Mouse (Mus musculus) brown adipose tissue, adult 24 weeks (tissue): ENCODE measurements around the gene Cfap100. TPM values are rescaled to one million over a fixed set of nuclear protein-coding genes. Genes with fewer than 3 reads are reported as not detected.

Experiments
- H3K27ac ChIP-seq: fragments of 200-500 bp; replicated peaks from 2 replicates; pipeline ENCODE4 v1.5.1; 2012; ENCODE audit warnings: low read depth, mild to moderate bottlenecking, low read length
- H3K4me1 ChIP-seq: fragments of 200-500 bp; 2 replicates; pipeline ENCODE4 v1.6.1; 2012; ENCODE audit warnings: low read length, mixed read lengths; ENCODE audit not compliant: control insufficient read depth, insufficient read depth, insufficient read length
- H3K4me3 ChIP-seq: fragments of 200-500 bp; 2 replicates; pipeline ENCODE4 v1.5.1; 2012; ENCODE audit warnings: low read depth, mild to moderate bottlenecking, low read length, moderate library complexity; ENCODE audit not compliant: insufficient read depth
- polyA plus RNA-seq: library from polyadenylated mRNA; stranded (reverse); fragments of >200 nt; gene quantifications from 2 replicates; pipeline ENCODE4 v1.2.4, GENCODE M21; 2012; ENCODE audit not compliant: missing spikeins, insufficient read depth, insufficient read length

The Cfap100 gene
- 1.6 TPM in 1 of 2 replicates, not detected in the other for polyA plus RNA-seq

GRCm38 (mm10) chr6:90428380-90428974 lies at the start of gene Cfap100:
Gene Cfap100, minus strand, starts transcription at chr6:90428797.
- Histone ChIP-seq H3K4me1 (no peaks in the 10 kb centered on the region), H3K27ac (no peak within 1 kb of the TSS), H3K4me3 (peak within 1 kb of the TSS; percentile 50)

GRCm38 (mm10) chr6:90476941-90477518 lies 48.4 kb upstream of the Cfap100 start:
- H3K4me1 ChIP-seq = peaks cover 3% of the 10 kb centered on the region; the same call in 1 of the 2 replicates
- no peak overlapping the region for H3K4me3 ChIP-seq
- no peak overlapping the region for H3K27ac ChIP-seq

GRCm38 (mm10) chr6:90475854-90476212 lies 47.2 kb upstream of the Cfap100 start:
- Histone ChIP-seq H3K4me1 (peaks cover 13% of the 10 kb centered on the region), H3K4me3 (no peak overlapping the region), H3K27ac (no peak overlapping the region)

GRCm38 (mm10) chr6:90475176-90475853 lies 46.7 kb upstream of the Cfap100 start:
- H3K4me1 ChIP-seq = peaks cover 18% of the 10 kb centered on the region

GRCm38 (mm10) chr6:90474361-90474750 lies 45.8 kb upstream of the Cfap100 start:
- Histone ChIP-seq H3K4me1 (peaks cover 24% of the 10 kb centered on the region), H3K27ac (no peak overlapping the region), H3K4me3 (no peak overlapping the region)

More at GRCm38 (mm10) chr6:90475176-90475853, 46.7 kb upstream of the Cfap100 start:
- Histone ChIP-seq H3K4me3 (no peak overlapping the region), H3K27ac (no peak overlapping the region)

GRCm38 (mm10) chr6:90473630-90474360 lies 45.2 kb upstream of the Cfap100 start:
- H3K27ac ChIP-seq = no peak overlapping the region
- peaks cover 24% of the 10 kb centered on the region for H3K4me1 ChIP-seq

GRCm38 (mm10) chr6:90472697-90473096 lies 44.1 kb upstream of the Cfap100 start:
- Histone ChIP-seq H3K27ac (no peak overlapping the region), H3K4me3 (no peak overlapping the region), H3K4me1 (peaks cover 28% of the 10 kb centered on the region)

More at GRCm38 (mm10) chr6:90473630-90474360, 45.2 kb upstream of the Cfap100 start:
- no peak overlapping the region for H3K4me3 ChIP-seq

GRCm38 (mm10) chr6:90472079-90472478 lies 43.5 kb upstream of the Cfap100 start:
- H3K4me3 ChIP-seq = no peak overlapping the region
- H3K4me1 ChIP-seq = peaks cover 33% of the 10 kb centered on the region
- H3K27ac ChIP-seq = no peak overlapping the region

- Histone ChIP-seq H3K4me1 (peaks cover 41% of the 10 kb centered on the region), H3K27ac (peak overlapping the region; percentile 67), H3K4me3 (no peak overlapping the region)
Measured at GRCm38 (mm10) chr6:90470947-90471541, 42.4 kb upstream of the Cfap100 start.

- Histone ChIP-seq H3K27ac (peak overlapping the region; percentile 67; the same call in 1 of the 2 replicates), H3K4me1 (peaks cover 44% of the 10 kb centered on the region), H3K4me3 (no peak overlapping the region)
Measured at GRCm38 (mm10) chr6:90470255-90470654, 41.7 kb upstream of the Cfap100 start.

- Histone ChIP-seq H3K4me1 (peaks cover 55% of the 10 kb centered on the region), H3K27ac (no peak overlapping the region), H3K4me3 (no peak overlapping the region)
Measured at GRCm38 (mm10) chr6:90469041-90469440, 40.4 kb upstream of the Cfap100 start.

GRCm38 (mm10) chr6:90468216-90468615 lies 39.6 kb upstream of the Cfap100 start:
- peaks cover 57% of the 10 kb centered on the region for H3K4me1 ChIP-seq
- no peak overlapping the region for H3K4me3 ChIP-seq
- H3K27ac ChIP-seq = no peak overlapping the region

GRCm38 (mm10) chr6:90466847-90467410 lies 38.3 kb upstream of the Cfap100 start:
- Histone ChIP-seq H3K4me3 (no peak overlapping the region), H3K4me1 (peaks cover 54% of the 10 kb centered on the region), H3K27ac (no peak overlapping the region)

- no peak overlapping the region for H3K4me3 ChIP-seq
- peak overlapping the region; percentile 39 for H3K27ac ChIP-seq
- peaks cover 47% of the 10 kb centered on the region for H3K4me1 ChIP-seq
Measured at GRCm38 (mm10) chr6:90466079-90466478, 37.5 kb upstream of the Cfap100 start.
